Mouse (Mus musculus): ENCODE results near the gene Siah2. TPM values are rescaled to one million over a fixed set of nuclear protein-coding genes. Genes with fewer than 3 reads are reported as not detected.

Siah2 gene
- polyA plus RNA-seq, 1 experiment: 26.7 TPM

GRCm38 (mm10) chr3:58678384-58678783 is 13.8 kb downstream of the Siah2 start:
- no peak for DNase-seq
- 32% methylated on average over 8 of the region's 8 CpGs for WGBS
- Histone ChIP-seq H3K4me1 (ENCODE audit: control insufficient read depth, insufficient read depth, low read length) (peaks cover 55% of the 10 kb centered on the region), H3K27ac (ENCODE audit: insufficient read depth, low read length) (no peak overlapping the region), H3K4me3 (replicated peaks; ENCODE audit: insufficient read depth, low read depth, low read length) (no peak overlapping the region), H3K27me3 (ENCODE audit: control insufficient read depth, insufficient read depth, low read length) (no peaks in the 10 kb centered on the region)
- TF ChIP-seq CTCF (IDR thresholded peaks at IDR 0.05; ENCODE audit: borderline replicate concordance, insufficient read depth, low read depth, low read length) (no peak), POLR2A (IDR thresholded peaks at IDR 0.05; ENCODE audit: borderline replicate concordance, insufficient read depth, low read length) (no peak)

GRCm38 (mm10) chr3:58677615-58678014 is 14.6 kb downstream of the Siah2 start:
- Histone ChIP-seq H3K27me3 (ENCODE audit: control insufficient read depth, insufficient read depth, low read length) (no peaks in the 10 kb centered on the region), H3K27ac (ENCODE audit: insufficient read depth, low read length) (no peak overlapping the region), H3K4me1 (ENCODE audit: control insufficient read depth, insufficient read depth, low read length) (peaks cover 48% of the 10 kb centered on the region), H3K4me3 (replicated peaks; ENCODE audit: insufficient read depth, low read depth, low read length) (no peak overlapping the region)
- WGBS: 63% methylated on average over 3 of the region's 3 CpGs
- no peak for DNase-seq
- TF ChIP-seq CTCF (IDR thresholded peaks at IDR 0.05; ENCODE audit: borderline replicate concordance, insufficient read depth, low read depth, low read length) (no peak), POLR2A (IDR thresholded peaks at IDR 0.05; ENCODE audit: borderline replicate concordance, insufficient read depth, low read length) (no peak)

GRCm38 (mm10) chr3:58673295-58673694 is 18.9 kb downstream of the Siah2 start:
- H3K27ac ChIP-seq (ENCODE audit: insufficient read depth, low read length): no peak overlapping the region
- peaks cover 30% of the 10 kb centered on the region for H3K4me1 ChIP-seq (ENCODE audit: control insufficient read depth, insufficient read depth, low read length)
- H3K4me3 ChIP-seq (replicated peaks; ENCODE audit: insufficient read depth, low read depth, low read length): no peak overlapping the region
- WGBS: 97% methylated on average over 5 of the region's 5 CpGs
- no peak for TF ChIP-seq CTCF (IDR thresholded peaks at IDR 0.05; ENCODE audit: borderline replicate concordance, insufficient read depth, low read depth, low read length)
- no peak for TF ChIP-seq POLR2A (IDR thresholded peaks at IDR 0.05; ENCODE audit: borderline replicate concordance, insufficient read depth, low read length)
- no peaks in the 10 kb centered on the region for H3K27me3 ChIP-seq (ENCODE audit: control insufficient read depth, insufficient read depth, low read length)
- DNase-seq: no peak

GRCm38 (mm10) chr3:58672481-58673183 is 19.6 kb downstream of the Siah2 start:
- Histone ChIP-seq H3K4me3 (replicated peaks; ENCODE audit: insufficient read depth, low read depth, low read length) (no peak overlapping the region), H3K4me1 (ENCODE audit: control insufficient read depth, insufficient read depth, low read length) (peaks cover 27% of the 10 kb centered on the region), H3K27ac (ENCODE audit: insufficient read depth, low read length) (no peak overlapping the region), H3K27me3 (ENCODE audit: control insufficient read depth, insufficient read depth, low read length) (no peaks in the 10 kb centered on the region)
- no peak for DNase-seq
- WGBS: 78% methylated on average over 4 of the region's 4 CpGs
- TF ChIP-seq POLR2A (IDR thresholded peaks at IDR 0.05; ENCODE audit: borderline replicate concordance, insufficient read depth, low read length): no peak
- no peak for TF ChIP-seq CTCF (IDR thresholded peaks at IDR 0.05; ENCODE audit: borderline replicate concordance, insufficient read depth, low read depth, low read length)

GRCm38 (mm10) chr3:58671616-58672250 is 20.5 kb downstream of the Siah2 start:
- no peak for DNase-seq
- TF ChIP-seq POLR2A (IDR thresholded peaks at IDR 0.05; ENCODE audit: borderline replicate concordance, insufficient read depth, low read length) (no peak), CTCF (IDR thresholded peaks at IDR 0.05; ENCODE audit: borderline replicate concordance, insufficient read depth, low read depth, low read length) (no peak)
- 38% methylated on average over 6 of the region's 6 CpGs for WGBS
- Histone ChIP-seq H3K4me3 (replicated peaks; ENCODE audit: insufficient read depth, low read depth, low read length) (no peak overlapping the region), H3K27me3 (ENCODE audit: control insufficient read depth, insufficient read depth, low read length) (no peaks in the 10 kb centered on the region), H3K27ac (ENCODE audit: insufficient read depth, low read length) (no peak overlapping the region), H3K4me1 (ENCODE audit: control insufficient read depth, insufficient read depth, low read length) (peaks cover 19% of the 10 kb centered on the region)

- no peak for DNase-seq
- Histone ChIP-seq H3K27ac (ENCODE audit: insufficient read depth, low read length) (no peak overlapping the region), H3K4me1 (ENCODE audit: control insufficient read depth, insufficient read depth, low read length) (peaks cover 4% of the 10 kb centered on the region; the same call in 1 of the 2 replicates), H3K4me3 (replicated peaks; ENCODE audit: insufficient read depth, low read depth, low read length) (no peak overlapping the region), H3K27me3 (ENCODE audit: control insufficient read depth, insufficient read depth, low read length) (no peaks in the 10 kb centered on the region)
- TF ChIP-seq CTCF (IDR thresholded peaks at IDR 0.05; ENCODE audit: borderline replicate concordance, insufficient read depth, low read depth, low read length) (no peak), POLR2A (IDR thresholded peaks at IDR 0.05; ENCODE audit: borderline replicate concordance, insufficient read depth, low read length) (no peak)
- 84% methylated on average over 7 of the region's 7 CpGs for WGBS
Observed at GRCm38 (mm10) chr3:58663970-58664369, 28.2 kb downstream of the Siah2 start.

GRCm38 (mm10) chr3:58660636-58661035 is 31.6 kb downstream of the Siah2 start:
- TF ChIP-seq POLR2A (IDR thresholded peaks at IDR 0.05; ENCODE audit: borderline replicate concordance, insufficient read depth, low read length) (no peak), CTCF (IDR thresholded peaks at IDR 0.05; ENCODE audit: borderline replicate concordance, insufficient read depth, low read depth, low read length) (no peak)
- H3K27me3 ChIP-seq (ENCODE audit: control insufficient read depth, insufficient read depth, low read length): no peaks in the 10 kb centered on the region
- no peak for DNase-seq
- WGBS: 95% methylated on average over 4 of the region's 4 CpGs
- no peak overlapping the region for H3K27ac ChIP-seq (ENCODE audit: insufficient read depth, low read length)
- H3K4me1 ChIP-seq (ENCODE audit: control insufficient read depth, insufficient read depth, low read length): peaks cover 6% of the 10 kb centered on the region
- no peak overlapping the region for H3K4me3 ChIP-seq (replicated peaks; ENCODE audit: insufficient read depth, low read depth, low read length)

- WGBS: 35% methylated on average over 2 of the region's 2 CpGs
- DNase-seq: no peak
- no peaks in the 10 kb centered on the region for H3K27me3 ChIP-seq (ENCODE audit: control insufficient read depth, insufficient read depth, low read length)
Observed at GRCm38 (mm10) chr3:58657356-58657755, 34.8 kb downstream of the Siah2 start.

More at GRCm38 (mm10) chr3:58657356-58657755, 34.8 kb downstream of the Siah2 start:
- no peak overlapping the region for H3K27ac ChIP-seq (ENCODE audit: insufficient read depth, low read length)
- H3K4me1 ChIP-seq (ENCODE audit: control insufficient read depth, insufficient read depth, low read length): peaks cover 5% of the 10 kb centered on the region
- TF ChIP-seq POLR2A (IDR thresholded peaks at IDR 0.05; ENCODE audit: borderline replicate concordance, insufficient read depth, low read length) (no peak), CTCF (IDR thresholded peaks at IDR 0.05; ENCODE audit: borderline replicate concordance, insufficient read depth, low read depth, low read length) (peak; percentile 41; the same call in 1 of the 2 replicates)
- no peak overlapping the region for H3K4me3 ChIP-seq (replicated peaks; ENCODE audit: insufficient read depth, low read depth, low read length)
